Mouse (Mus musculus): ENCODE data around the gene Evl.

Evl gene

GRCm38 (mm10) chr12:108651053-108651660, 96.6 kb downstream of the Evl start:
- DNase-seq (ENCODE audit: low spot score), result no peak

GRCm38 (mm10) chr12:108653358-108654335, 99.1 kb downstream of the Evl start:
- no peak for DNase-seq (ENCODE audit: low spot score)

DNA sequence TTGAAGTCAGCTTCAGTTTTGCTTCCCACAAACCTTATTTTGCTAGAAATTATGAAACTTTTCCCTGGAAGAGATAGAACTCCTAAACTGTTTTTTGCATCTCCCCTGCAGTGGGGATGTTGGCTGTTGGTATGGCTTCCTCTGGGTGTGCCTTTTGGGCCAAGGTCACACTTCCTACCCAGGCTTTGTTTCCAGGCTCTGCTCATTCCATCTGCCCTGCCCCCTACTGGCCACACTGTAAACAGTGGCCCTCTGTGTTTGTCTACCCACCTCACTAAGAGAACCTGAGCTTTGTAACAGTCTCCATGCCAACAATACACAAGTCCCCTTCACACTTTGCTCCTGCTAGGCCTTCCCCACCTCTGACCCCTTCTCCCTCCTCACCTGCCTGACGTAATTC, 102.8 kb downstream of the Evl start:
- DNase-seq (ENCODE audit: low spot score), result no peak

DNA sequence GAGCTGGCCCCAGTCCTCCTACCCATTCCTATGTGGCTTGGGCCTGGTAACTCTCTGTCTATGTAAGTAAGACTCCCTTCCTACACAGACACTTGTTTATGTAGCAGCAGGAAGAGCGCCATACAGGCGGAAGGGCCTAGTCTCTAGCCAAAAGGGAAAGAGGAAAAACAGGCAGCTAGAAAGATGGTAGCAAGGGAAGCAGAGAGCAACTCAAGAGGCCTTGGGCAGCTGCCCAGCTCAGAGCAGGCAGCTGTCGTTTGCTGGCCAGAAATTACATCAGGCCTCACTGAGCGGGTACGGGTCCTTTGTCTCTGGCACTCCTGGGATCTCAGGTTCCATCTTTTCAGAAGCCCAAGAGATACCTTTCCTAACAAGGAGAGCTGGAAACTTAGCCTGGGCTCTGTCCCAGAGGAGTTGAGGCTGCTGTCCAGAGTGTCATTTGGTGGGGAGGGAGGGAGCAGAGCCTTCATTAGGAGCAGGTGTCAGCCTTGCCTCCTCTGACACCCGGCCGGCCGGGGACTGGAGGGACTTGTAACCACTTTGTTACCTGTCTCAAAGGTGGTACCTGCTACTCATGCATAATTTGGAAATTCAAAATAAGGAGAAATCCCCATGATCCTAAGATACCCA, 114.2 kb downstream of the Evl start:
- no peak for DNase-seq (ENCODE audit: low spot score)

GRCm38 (mm10) chr12:108671541-108671940, 117.0 kb downstream of the Evl start:
- DNase-seq (ENCODE audit: low spot score), result no peak

- no peak for DNase-seq (ENCODE audit: low spot score)
Measured at GRCm38 (mm10) chr12:108672908-108673307, 118.4 kb downstream of the Evl start.

DNA sequence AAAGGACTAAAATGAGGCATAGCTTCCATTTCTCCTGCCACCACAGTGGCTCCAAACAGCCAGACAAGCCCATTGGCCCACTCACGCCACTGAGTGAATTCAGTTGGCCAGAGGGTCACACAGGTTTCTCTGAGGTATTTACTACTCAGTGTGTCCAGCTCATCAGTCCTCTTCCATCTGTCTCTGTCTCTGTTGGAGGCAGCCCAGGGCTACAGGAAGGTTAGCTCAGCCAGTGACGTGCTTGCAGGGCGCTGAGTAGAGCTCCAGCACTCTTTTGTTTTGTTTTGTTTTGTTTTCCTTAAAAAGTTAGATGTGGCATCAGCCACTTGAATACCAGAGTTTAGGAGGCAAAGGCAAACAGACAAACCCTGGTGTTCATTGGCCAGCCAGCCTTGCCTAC, 119.0 kb downstream of the Evl start:
- no peak for DNase-seq (ENCODE audit: low spot score)

DNA sequence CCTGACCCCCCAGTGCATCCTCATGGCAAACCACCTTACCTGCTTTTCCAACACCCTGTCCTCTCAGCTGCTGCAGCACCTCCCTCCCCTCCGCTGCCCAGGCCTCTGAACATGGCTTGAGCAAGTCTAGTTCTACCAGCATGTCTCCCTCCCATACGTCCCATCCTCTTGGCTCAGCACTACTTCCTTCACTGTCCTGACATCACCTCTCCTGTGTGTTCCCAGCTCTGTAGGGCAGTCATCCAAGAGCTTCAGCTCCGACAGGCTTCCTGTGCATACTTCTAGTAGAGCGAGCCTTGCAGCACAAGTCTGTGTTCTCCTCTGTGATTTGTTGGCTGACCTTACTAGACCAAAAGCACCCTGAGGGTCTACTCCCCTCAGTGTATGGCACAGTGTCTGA, 120.0 kb downstream of the Evl start:
- no peak for DNase-seq (ENCODE audit: low spot score)

- DNase-seq (ENCODE audit: low spot score), result no peak
Measured at GRCm38 (mm10) chr12:108674916-108675315, 120.4 kb downstream of the Evl start.

- DNase-seq (ENCODE audit: low spot score), result no peak
Measured at GRCm38 (mm10) chr12:108675614-108676401, 121.3 kb downstream of the Evl start.

- DNase-seq (ENCODE audit: low spot score), result no peak
Measured at GRCm38 (mm10) chr12:108677116-108677515, 122.6 kb downstream of the Evl start.

DNA sequence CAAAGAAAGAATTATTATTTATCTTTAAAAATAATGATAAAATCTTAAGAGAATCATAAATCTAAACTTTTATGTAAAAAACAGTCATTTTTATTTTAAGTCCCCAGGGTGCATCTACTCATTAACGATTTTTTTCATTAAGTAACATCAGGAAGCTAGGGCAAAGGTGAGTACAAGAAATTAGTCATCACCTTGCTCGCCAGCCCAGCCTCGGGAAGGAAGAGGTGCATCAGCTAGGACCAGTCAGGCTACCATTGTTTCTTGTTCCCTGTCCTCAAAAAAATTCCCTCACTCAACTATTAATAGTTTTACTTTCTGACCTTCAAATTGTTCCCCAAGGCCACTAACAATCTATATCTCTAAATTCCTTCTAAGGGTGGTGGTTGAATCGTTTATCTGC, 123.8 kb downstream of the Evl start:
- no peak for DNase-seq (ENCODE audit: low spot score)

GRCm38 (mm10) chr12:108680861-108681260, 126.3 kb downstream of the Evl start:
- DNase-seq (ENCODE audit: low spot score), result no peak

DNA sequence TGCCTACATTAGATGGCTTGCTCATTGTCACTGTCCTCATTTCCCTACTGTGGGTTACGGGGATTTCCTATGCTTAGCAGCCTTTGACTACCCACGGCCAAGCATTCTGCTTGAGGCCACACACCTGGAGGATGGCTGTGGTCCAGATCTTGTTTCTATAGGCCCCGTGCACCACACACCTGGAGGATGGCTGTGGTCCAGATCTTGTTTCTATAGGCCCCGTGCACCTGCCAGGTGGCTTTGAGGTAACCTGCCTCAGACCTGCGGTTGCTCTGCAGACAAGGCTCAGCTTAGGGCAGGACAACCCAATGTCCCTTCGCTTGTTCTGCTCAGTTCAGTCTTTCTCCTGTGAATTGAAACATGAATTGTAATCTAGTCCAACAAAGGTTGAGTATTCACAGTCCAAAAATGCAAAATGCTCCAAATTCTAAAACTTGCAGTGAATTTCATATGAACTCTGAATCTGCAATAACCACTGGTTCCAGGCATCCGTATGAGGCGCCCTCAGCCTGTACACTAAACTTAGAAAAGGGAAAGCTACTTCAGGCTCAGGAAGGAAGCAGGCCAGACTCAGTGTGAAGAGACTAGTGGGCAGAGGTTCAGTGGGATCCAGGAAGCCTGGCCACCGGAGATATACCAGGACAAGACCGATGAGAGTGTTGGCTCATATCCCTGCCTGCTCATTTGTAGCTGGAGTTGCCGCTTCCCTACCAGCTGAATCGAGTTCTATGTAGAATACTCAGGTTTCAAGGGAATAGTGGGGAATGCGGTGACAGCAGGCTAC, 127.9 kb downstream of the Evl start:
- DNase-seq (ENCODE audit: low spot score), result no peak

- DNase-seq (ENCODE audit: low spot score), result no peak
Measured at GRCm38 (mm10) chr12:108686463-108686862, 131.9 kb downstream of the Evl start.

DNA sequence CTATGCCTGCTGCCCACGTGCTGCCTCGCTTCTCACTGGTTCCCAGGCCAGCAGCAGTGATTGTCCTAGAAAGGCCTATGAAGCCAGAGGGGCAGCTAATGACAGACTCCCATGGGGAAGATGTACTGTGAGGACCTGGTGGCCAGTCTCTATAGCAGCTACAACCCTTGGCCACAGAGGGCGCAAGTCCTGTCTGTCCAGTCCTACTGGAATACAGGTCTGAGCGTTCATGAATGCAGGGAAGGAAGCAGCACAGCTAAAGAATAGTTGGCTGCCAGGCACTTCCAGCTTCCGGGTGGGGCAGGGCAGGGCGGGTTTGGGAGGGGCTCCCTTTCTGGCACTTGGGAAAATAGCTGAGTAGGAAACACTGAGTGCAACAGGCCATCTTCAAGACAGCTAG, 132.4 kb downstream of the Evl start:
- no peak for DNase-seq (ENCODE audit: low spot score)

DNA sequence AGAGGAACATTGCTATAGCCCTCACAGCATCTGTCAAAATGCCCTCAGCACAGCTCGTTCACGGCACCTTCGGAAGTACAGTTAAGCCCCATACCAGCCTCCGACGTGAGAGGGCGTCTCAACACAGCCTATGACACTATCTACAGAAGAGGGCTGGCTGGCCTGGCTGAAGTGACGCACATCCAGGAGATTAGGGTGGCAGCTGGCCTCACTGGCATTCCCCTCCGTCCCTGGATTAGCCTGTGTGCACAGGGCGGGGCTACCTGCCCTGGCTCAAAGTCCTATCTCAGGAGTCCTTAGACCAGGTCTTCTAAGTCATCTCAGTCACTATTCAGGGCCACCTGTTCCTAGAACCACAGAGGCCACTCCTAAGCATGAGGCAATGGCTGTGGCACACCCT, 134.6 kb downstream of the Evl start:
- DNase-seq (ENCODE audit: low spot score), result no peak

GRCm38 (mm10) chr12:108690529-108690928, 136.0 kb downstream of the Evl start:
- no peak for DNase-seq (ENCODE audit: low spot score)

GRCm38 (mm10) chr12:108693592-108693991, 139.1 kb downstream of the Evl start:
- DNase-seq (ENCODE audit: low spot score), result no peak

DNA sequence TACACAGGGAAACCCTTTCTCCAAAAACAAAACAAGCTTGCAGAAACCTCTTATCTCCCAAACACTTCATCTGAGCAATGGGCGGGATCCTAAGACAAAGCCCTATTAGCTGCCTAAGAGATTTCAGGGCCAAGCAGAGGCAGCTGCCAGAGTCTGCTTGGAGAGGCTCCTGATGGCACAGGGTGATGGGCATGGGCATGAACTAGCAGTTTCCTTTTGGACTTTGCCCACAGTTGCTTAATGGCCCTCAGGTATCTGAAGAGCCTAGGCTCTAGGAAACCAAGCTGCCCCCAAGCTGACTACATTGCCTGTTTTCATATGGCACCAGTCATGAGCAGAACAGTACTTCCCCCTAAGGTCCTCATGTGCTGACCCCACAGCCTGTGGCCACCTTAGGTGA, 139.7 kb downstream of the Evl start:
- DNase-seq (ENCODE audit: low spot score), result no peak

- DNase-seq (ENCODE audit: low spot score), result no peak
Measured at GRCm38 (mm10) chr12:108698697-108699471, 144.4 kb downstream of the Evl start.

Measured in urinary bladder, postnatal 10 days (tissue).